Mouse (Mus musculus) cerebellum, postnatal 25 days (tissue): ENCODE measurements at regions not wholly inside any gene's neighbourhood (a gene's known extent, or its start where the extent isn't known, plus 50 kb on each side); places are given as distances from the start of the nearest gene placed in this dataset.

ENCODE experiments used
- DNase-seq, 2 experiments: peaks; one replicate each; pipeline ENCODE4 v3.0.0; 2021; ENCODE audit warnings: mixed read lengths in 2 of 2

DNA sequence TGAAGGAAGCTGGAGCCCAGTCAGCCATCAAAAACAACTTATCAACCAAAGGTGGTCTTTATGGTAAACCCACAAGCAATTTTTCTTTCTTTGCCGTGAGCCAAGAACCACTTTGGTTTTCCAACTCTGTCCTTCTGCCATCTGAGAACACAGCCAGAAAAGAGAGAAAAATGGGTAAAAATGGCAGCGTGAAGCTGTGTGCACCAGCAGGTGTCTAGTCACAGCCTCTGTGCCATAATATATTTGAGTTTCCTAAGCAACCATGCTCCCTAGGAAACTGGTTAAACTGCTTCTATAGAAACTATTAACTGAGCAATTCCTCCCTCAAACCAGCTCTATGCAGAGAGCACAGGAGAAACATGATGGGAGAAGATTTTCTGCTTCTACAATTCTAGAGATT is 1402.2 kb downstream of the Pcdh9 start:
- peak in 1 of 2 experiments; percentile 3 for DNase-seq
